Mouse (Mus musculus) megakaryocyte, embryonic 14.5 days (primary cell): ENCODE results near the gene Kif18b.

Experiments used
- FLI1 ChIP-seq: IDR thresholded peaks from 2 replicates; pipeline ENCODE4 v1.6.1; 2012; ENCODE audit warnings: low read length, inconsistent platforms, mixed read lengths
- GATA1 ChIP-seq: IDR thresholded peaks from 3 replicates; pipeline ENCODE4 v1.6.1; 2012; ENCODE audit warnings: mixed read lengths, low read length, inconsistent platforms, borderline replicate concordance

DNA sequence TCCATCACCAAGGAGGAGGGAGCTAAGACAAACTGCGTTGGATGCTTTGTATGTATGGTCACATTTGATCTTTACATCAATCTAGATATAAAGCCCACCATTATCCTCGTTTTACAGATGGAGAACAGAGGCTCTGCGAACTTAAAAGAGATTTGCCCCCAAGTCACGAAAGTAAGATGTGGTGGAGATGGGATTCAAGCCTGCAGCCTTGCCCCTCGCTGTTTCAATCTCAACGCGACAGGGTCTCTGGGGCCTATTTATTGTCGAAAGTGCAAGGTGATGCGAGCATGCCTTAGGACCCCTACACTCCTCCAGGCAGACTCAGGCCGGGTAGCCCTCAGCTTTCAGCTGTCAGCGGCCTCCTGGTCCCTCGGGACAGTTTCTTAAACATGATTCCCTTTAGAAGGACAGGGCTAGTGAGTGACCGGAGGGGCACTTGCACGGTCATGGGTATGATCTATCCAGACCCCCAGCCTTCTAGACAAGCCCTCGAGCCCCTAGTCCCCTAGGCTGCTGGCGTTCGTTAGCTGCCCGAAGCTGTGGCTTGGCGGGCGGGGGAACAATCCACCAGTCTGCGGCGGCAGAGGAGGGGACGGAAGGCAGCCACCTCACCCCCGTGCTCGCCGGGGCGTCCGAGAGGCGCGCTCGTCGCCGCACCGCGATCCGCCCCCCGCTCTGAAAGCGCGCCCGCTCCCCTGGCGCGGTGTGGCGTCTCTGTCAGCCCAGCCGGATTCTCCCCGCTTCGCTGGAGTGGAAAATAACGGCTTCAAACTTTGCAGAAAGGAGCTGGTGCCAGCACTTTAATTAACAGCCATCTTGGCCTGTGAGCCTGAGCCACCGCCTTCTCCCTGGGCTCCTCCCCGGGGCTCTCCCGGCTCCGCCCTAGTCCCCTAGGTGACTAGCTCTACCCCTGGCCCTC, 23.4 kb upstream of the Kif18b start:
- TF ChIP-seq GATA1 (no peak), FLI1 (no peak)
